Mouse (Mus musculus) megakaryocyte, embryonic 14.5 days (primary cell): ENCODE data around the gene Mansc4.

Experiments
- FLI1 ChIP-seq: IDR thresholded peaks from 2 replicates; pipeline ENCODE4 v1.6.1; 2012; ENCODE audit warnings: low read length, inconsistent platforms, mixed read lengths
- GATA1 ChIP-seq: IDR thresholded peaks from 3 replicates; pipeline ENCODE4 v1.6.1; 2012; ENCODE audit warnings: mixed read lengths, low read length, inconsistent platforms, borderline replicate concordance

GRCm38 (mm10) chr6:147064944-147065261, 21.9 kb downstream of the Mansc4 start:
- TF ChIP-seq GATA1 (no peak), FLI1 (no peak)
